Mouse (Mus musculus) embryo, embryonic 10 days (tissue): ENCODE measurements around the gene Mpig6b.
"Not testable (repeated sequence)": the region's sequence is repeated elsewhere in the genome, so short reads cannot be mapped to it uniquely, and the experiment has no call there.

Experiments
- DNase-seq: peaks from one replicate; pipeline ENCODE4 v3.0.0-alpha.2; 2015; ENCODE audit warnings: low spot score

The Mpig6b gene

GRCm38 (mm10) chr17:35034896-35035295, 31.1 kb downstream of the Mpig6b start:
- no peak for DNase-seq

DNA sequence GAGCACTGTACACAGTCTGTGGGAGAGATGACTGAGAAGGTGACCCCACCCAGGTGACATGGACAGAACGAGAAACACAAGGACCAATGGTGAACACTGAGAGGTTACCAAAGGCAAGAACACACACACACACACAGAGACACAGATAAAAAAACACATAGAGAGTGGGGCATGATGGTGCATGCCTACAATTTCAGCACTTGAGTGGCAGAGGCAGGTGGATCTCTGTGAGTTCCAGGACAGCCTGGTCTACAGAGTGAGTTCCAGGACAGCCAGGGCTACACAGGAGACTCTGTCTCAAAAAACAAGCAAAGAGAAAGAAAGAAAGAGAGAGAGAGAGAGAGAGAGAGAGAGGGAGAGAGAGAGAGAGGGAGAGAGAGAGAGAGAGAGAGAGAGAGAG, 32.3 kb downstream of the Mpig6b start:
- not testable (repeated sequence) for DNase-seq

GRCm38 (mm10) chr17:35032323-35032870, 33.6 kb downstream of the Mpig6b start:
- DNase-seq: no peak

GRCm38 (mm10) chr17:35031880-35032279, 34.1 kb downstream of the Mpig6b start:
- no peak for DNase-seq

- no peak for DNase-seq
Observed at GRCm38 (mm10) chr17:35031272-35031671, 34.7 kb downstream of the Mpig6b start.

DNA sequence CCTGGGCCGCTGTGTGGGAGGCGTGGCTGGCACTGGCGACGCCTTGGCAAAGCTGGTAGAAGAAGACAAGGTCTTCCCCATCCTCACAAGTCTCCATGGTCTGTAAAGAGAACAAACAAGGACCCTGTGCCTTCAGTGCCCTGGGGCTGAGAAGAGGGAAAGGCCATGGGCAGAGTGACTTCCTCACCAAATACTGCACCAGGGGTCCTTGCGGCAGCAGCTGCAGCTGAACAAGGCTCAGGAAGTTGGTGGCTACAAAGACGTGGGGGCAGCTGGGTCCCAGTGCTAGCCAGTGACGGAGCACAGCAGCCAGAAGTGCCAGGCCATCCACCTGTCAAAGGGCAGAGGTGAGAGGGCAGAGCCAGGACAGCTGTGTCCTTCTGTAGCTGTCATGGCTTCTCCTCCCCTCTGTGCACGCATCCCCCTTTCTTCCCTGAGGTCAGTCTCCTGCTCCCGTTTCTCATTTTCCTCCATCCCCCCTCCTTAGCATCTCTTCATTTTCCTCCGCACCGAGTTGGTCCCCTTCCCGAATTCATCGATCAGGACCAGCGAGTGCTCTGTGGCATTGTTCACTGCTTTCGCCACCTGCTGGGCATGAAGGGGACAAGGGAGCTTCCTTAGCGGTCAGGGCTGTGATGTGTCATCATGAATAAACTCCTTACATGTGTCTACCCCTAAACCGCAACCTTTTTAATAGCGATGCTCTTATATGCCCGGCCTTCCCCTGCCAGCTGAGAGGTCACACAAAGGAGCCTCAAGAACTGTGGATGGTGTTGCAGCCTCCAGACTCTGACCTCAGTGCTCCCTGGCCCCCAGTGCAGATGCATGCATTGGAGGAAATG, 36.1 kb downstream of the Mpig6b start:
- peak; percentile 77 for DNase-seq

DNA sequence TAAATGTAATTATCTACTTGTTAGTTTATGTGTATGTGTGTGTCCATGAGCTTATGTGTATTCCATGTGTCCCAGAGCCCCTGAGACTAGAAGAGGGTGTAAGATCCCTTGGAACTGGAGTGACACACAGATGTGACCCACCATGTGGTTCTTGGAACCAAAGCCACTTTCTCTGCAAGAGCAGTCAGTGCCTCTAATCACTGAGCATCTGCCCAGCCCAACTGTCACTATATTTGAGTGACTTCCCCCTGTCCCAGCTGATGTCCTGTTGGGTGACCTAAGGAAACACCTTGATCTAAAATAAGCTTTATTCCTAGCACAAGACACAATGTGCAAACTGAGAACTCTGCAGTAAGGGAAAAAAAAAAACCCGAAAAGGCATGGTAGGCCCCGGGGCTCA, 37.7 kb downstream of the Mpig6b start:
- no peak for DNase-seq

- no peak for DNase-seq
Observed at GRCm38 (mm10) chr17:35027277-35028068, 38.5 kb downstream of the Mpig6b start, which contains the start of gene Sapcd1. Sapcd1 (minus strand) TSS chr17:35028016.

DNA sequence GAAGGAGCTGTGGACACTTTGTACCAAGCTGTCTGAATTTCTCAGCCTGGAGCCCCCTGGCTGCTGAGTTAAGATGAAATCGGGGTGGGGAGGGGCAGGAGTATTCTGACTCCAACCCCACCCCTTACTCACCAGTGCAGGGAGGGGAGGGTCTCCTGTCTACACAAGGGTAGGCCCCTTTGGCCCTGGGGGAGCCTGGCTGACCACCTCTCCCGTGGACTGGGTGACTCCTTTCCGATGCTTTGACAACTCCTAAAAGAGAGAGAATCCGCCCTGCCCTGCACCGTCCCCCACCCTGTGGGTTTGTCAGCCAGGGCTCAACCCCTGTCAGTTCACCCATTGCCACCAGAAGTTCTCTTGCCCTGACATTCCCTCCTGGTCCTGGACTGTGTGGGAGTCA, 39.8 kb downstream of the Mpig6b start:
- DNase-seq: no peak

GRCm38 (mm10) chr17:35024691-35025488, 41.1 kb downstream of the Mpig6b start:
- no peak for DNase-seq

DNA sequence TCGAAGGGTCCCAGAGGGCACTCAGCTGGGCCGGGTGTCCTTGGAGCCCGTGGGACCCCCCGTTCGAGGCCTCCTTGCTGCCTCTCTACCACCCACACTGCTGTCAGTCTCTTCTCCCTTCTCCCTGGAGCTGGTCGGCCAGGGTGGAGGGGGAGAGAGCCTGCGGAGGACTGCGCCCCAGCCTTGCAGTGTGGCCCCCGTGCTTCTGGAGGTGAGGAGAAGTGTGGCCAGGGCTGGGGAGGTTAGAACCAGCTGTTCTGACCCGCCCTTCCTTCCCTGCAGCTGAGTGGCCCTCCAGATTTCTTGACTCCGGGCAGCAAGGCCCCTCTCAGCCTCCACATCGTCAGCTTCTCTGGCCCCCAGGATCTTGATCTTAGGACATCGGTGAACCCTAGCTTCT, 41.7 kb downstream of the Mpig6b start:
- no peak for DNase-seq

GRCm38 (mm10) chr17:35023756-35024155, 42.2 kb downstream of the Mpig6b start:
- no peak for DNase-seq

DNA sequence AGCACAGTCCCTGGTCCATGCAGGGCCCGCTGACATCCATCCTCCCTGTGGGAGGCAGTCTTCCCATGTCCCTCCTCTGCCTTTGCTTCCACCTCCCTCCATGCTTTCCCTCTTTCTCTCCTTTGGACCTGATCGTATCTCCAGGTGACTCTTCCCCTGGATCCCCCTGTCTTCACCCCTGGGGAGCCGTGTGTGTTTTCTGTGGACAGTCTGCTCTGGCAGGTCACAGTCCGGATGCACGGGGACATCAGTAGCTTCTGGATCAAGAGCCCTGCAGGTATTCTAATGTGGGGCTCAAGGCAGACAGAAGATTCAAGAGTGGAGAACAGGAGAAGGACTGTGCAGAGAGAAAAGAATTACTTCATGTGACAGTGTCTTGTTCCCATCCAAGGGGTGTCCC, 42.8 kb downstream of the Mpig6b start:
- DNase-seq: no peak

DNA sequence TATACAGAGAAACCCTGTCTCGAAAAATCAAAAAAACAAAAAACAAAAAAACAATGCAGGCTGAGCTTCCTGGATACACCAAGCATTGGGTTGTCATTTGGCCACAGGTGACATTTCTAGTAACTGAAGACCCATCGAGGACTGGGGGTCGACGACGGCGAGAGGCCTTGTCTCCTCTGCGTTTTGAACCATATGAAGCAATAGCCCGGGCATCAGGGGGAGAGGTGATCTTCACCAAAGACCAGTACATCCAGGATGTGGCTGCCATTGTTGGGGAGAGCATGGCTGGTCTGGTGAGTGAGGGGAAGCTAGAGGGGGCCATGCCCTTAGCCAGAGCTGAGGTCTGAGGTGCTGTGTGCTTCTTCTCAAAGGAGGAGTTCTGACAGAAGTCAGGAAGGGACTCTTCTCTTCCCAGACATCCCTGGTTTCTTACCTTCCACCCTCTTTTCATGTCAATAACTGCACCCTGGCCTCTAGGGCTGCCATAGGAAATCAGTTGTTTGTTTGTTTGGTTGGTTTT, 43.4 kb downstream of the Mpig6b start:
- no peak for DNase-seq

GRCm38 (mm10) chr17:35021842-35022477, 44.0 kb downstream of the Mpig6b start:
- no peak for DNase-seq

DNA sequence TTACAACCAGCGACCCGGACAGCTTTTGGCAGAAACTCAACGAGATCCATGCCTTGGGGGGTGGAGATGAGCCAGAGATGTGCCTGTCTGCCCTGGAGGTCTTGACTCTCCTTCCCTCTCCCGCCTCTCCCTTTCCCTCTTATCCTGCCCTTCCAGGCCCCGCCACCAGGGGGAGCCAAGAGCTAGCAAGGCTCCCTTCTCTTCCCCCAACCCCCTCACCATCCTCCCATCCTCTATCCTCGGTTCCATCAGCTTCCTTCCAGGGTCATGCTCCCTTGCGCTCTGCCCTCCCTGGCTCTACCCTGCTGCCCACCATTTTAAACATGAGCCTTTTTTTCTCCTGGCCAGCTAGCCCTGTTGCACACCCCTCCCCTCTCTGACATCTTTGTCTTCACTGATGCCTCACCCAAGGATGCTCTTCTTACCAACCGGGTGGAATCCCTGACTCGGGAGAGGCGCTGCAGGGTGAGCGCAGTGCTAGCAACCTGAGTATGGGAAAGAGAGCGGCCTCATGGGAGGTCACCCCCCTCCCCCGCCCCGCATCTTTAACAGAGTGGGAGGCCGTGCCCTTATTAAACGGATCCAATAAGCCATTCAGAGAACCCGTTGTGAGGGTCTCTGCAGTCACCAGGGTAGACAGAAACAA, 44.7 kb downstream of the Mpig6b start:
- DNase-seq: peak; percentile 87

GRCm38 (mm10) chr17:35020551-35020950, 45.4 kb downstream of the Mpig6b start:
- DNase-seq: no peak

GRCm38 (mm10) chr17:35019894-35020293, 46.1 kb downstream of the Mpig6b start:
- DNase-seq: no peak

GRCm38 (mm10) chr17:35018171-35018570, 47.8 kb downstream of the Mpig6b start:
- no peak for DNase-seq

GRCm38 (mm10) chr17:35017706-35018030, 48.3 kb downstream of the Mpig6b start:
- no peak for DNase-seq
